Mouse (Mus musculus) small intestine, adult 10 weeks (tissue): ENCODE data around the gene Fam229b. TPM values are rescaled to one million over a fixed set of nuclear protein-coding genes. Genes with fewer than 3 reads are reported as not detected.

Experiments
- polyA plus RNA-seq: library from polyadenylated mRNA; stranded (reverse); fragments of 350-450 nt; fragmentation: Illumina TruSeq; extraction: RNeasy Lipid Tissue Mini Kit (QIAGEN cat#74804); gene quantifications from one replicate; pipeline ENCODE4 v1.2.3, GENCODE M21; 2014; ENCODE audit warnings: low replicate concordance

Gene Fam229b
- polyA plus RNA-seq, result 1.2 TPM

GRCm38 (mm10) chr10:39133462-39134310 lies at the start of gene Fam229b, which contains the start of gene Tube1:
TSS of gene Fam229b (minus strand) at chr10:39133914.
TSS of gene Tube1 (plus strand) at chr10:39133976.

GRCm38 (mm10) chr10:39163694-39164093 lies 30.0 kb upstream of the Fam229b start, which contains the start of gene Ccn6:
TSS of gene Ccn6 (minus strand) at chr10:39163794.

Other genes starting within 250 kb of the Fam229b start
- gene Lama4, start 168.4 kb downstream of the Fam229b start, polyA plus RNA-seq, result 6.9 TPM
- 3.2 TPM for gene Tube1, start 62 bp upstream of the Fam229b start, polyA plus RNA-seq
- not detected for gene Ccn6, start 29.9 kb upstream of the Fam229b start, polyA plus RNA-seq
- 15.6 TPM for gene Fyn, start 234.9 kb upstream of the Fam229b start, polyA plus RNA-seq